Mouse (Mus musculus) cerebellum, adult 2 months (tissue): ENCODE results near the gene Agap1. TPM values are rescaled to one million over a fixed set of nuclear protein-coding genes. Genes with fewer than 3 reads are reported as not detected.

ENCODE experiments used
- DNase-seq, 2 experiments: peaks; one replicate each; pipeline ENCODE4 v3.0.0; 2021
- H3K27ac ChIP-seq: fragments of 200-500 bp; 2 replicates; pipeline ENCODE4 v1.5.1; 2012; ENCODE audit warnings: low read length, control low read depth, inconsistent platforms; ENCODE audit not compliant: insufficient read depth
- H3K27me3 ChIP-seq: fragments of 200-500 bp; 2 replicates; pipeline ENCODE4 v1.6.1; 2012; ENCODE audit warnings: inconsistent platforms, mild to moderate bottlenecking, low read length, moderate library complexity; ENCODE audit not compliant: control insufficient read depth, insufficient read depth
- H3K4me1 ChIP-seq: fragments of 200-500 bp; 2 replicates; pipeline ENCODE4 v1.6.1; 2011; ENCODE audit warnings: low read length; ENCODE audit not compliant: control insufficient read depth, insufficient read depth
- H3K4me3 ChIP-seq: fragments of 200-500 bp; replicated peaks from 2 replicates; pipeline ENCODE3; 2011; ENCODE audit warnings: mild to moderate bottlenecking, low read depth, low read length, control low read depth; ENCODE audit not compliant: insufficient read depth
- CTCF ChIP-seq: fragments of 200-500 bp; IDR thresholded peaks from 2 replicates; pipeline ENCODE4 v1.5.1; 2011; ENCODE audit warnings: low read depth, mild to moderate bottlenecking, control low read depth, low read length, moderate library complexity, borderline replicate concordance; ENCODE audit not compliant: insufficient read depth
- POLR2A ChIP-seq: fragments of 200-500 bp; IDR thresholded peaks from 2 replicates; pipeline ENCODE4 v1.6.1; 2011; ENCODE audit warnings: low read length, control low read depth, borderline replicate concordance; ENCODE audit not compliant: insufficient read depth
- WGBS: fragments of 180-500 bp; shearing (Covaris S2); methylation state at CpG from one replicate; pipeline ENCODE4 v1.1.7; 2018; 5-methylcytosine and 5-hydroxymethylcytosine counted together
- polyA plus RNA-seq: library from polyadenylated mRNA; depleted of rRNA; stranded (reverse); fragments of >200 nt; gene quantifications from 2 replicates; pipeline ENCODE4 v1.2.3, GENCODE M21; 2012

Gene Agap1
- polyA plus RNA-seq, 1 experiment: 82.9 TPM

GRCm38 (mm10) chr1:89846148-89846547 is 391.5 kb downstream of the Agap1 start:
- no peak for TF ChIP-seq CTCF
- no peak for TF ChIP-seq POLR2A
- Histone ChIP-seq H3K27me3 (no peaks in the 10 kb centered on the region), H3K4me3 (no peak overlapping the region), H3K27ac (no peak overlapping the region), H3K4me1 (0 out of 2 replicates have a peak, but pooled peaks cover 4% of the 10 kb centered on the region)
- no peak for DNase-seq
- WGBS: 75% methylated on average over 9 of the region's 9 CpGs

GRCm38 (mm10) chr1:89848356-89849039 is 393.9 kb downstream of the Agap1 start:
- H3K4me3 ChIP-seq: no peak overlapping the region
- H3K27ac ChIP-seq: no peak overlapping the region
- H3K27me3 ChIP-seq: no peaks in the 10 kb centered on the region
- no peak for DNase-seq
- H3K4me1 ChIP-seq: 0 out of 2 replicates have a peak, but pooled peaks cover 4% of the 10 kb centered on the region
- TF ChIP-seq CTCF (no peak), POLR2A (no peak)
- WGBS: 62% methylated on average over 17 of the region's 17 CpGs

DNA sequence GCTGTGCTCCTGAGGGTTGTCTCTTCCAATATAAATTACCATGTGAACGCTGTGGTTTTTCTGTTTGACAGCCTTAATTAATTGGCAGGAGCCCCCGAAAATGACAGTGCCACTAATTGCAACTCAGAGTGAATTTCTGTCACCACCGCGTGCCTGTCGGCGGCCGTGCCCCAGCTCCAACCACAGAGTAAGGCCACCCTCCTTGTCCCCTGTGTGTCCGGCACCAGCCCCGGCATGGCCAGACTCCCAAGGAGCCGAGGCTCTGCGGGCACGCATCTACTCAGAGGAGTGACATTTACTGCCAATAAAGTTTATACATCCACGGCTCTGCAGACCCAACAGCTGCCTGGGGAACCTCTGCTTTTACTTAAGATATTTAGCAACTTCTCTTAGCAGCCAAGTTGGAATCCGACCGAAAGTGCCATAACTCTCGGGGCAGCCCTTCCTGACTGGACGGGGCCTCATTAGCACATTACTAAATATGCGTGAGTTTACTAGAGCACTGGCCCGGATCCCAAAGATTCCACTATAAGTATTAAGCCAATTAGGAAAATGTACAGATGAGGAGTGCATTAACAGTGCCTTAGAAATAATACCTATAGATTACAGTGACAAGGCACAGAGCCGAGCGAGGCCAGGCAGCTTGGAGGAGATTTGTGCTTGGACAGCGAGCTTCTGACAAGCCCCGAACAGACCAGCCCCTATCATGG is 394.7 kb downstream of the Agap1 start:
- WGBS: 55% methylated on average over 23 of the region's 23 CpGs
- Histone ChIP-seq H3K4me1 (0 out of 2 replicates have a peak, but pooled peaks cover 4% of the 10 kb centered on the region), H3K27me3 (no peaks in the 10 kb centered on the region), H3K27ac (no peak overlapping the region), H3K4me3 (no peak overlapping the region)
- TF ChIP-seq CTCF: no peak
- TF ChIP-seq POLR2A: no peak
- no peak for DNase-seq

- no peak overlapping the region for H3K27ac ChIP-seq
- H3K27me3 ChIP-seq: no peaks in the 10 kb centered on the region
- 32% methylated on average over 7 of the region's 7 CpGs for WGBS
- no peak overlapping the region for H3K4me3 ChIP-seq
- peak; percentile 30 to 33 for DNase-seq
- H3K4me1 ChIP-seq: 0 out of 2 replicates have a peak, but pooled peaks cover 4% of the 10 kb centered on the region
- no peak for TF ChIP-seq POLR2A
- no peak for TF ChIP-seq CTCF
Observed at GRCm38 (mm10) chr1:89849861-89850230, 395.2 kb downstream of the Agap1 start.

GRCm38 (mm10) chr1:89850681-89851414 is 396.2 kb downstream of the Agap1 start:
- WGBS: 86% methylated on average over 11 of the region's 11 CpGs
- no peak for TF ChIP-seq POLR2A
- no peak for TF ChIP-seq CTCF
- no peak overlapping the region for H3K27ac ChIP-seq
- H3K4me1 ChIP-seq: 0 out of 2 replicates have a peak, but pooled peaks cover 4% of the 10 kb centered on the region
- no peak overlapping the region for H3K4me3 ChIP-seq
- H3K27me3 ChIP-seq: no peaks in the 10 kb centered on the region
- no peak for DNase-seq

- H3K4me3 ChIP-seq: no peak overlapping the region
- H3K27ac ChIP-seq: no peak overlapping the region
- H3K27me3 ChIP-seq: no peaks in the 10 kb centered on the region
- H3K4me1 ChIP-seq: peaks cover 8% of the 10 kb centered on the region
- DNase-seq: peak; percentile 48 to 59
- TF ChIP-seq POLR2A (no peak), CTCF (peak; percentile 51; the same call in 1 of the 2 replicates)
- 54% methylated on average over 3 of the region's 3 CpGs for WGBS
Observed at GRCm38 (mm10) chr1:89859182-89859581, 404.6 kb downstream of the Agap1 start.

DNA sequence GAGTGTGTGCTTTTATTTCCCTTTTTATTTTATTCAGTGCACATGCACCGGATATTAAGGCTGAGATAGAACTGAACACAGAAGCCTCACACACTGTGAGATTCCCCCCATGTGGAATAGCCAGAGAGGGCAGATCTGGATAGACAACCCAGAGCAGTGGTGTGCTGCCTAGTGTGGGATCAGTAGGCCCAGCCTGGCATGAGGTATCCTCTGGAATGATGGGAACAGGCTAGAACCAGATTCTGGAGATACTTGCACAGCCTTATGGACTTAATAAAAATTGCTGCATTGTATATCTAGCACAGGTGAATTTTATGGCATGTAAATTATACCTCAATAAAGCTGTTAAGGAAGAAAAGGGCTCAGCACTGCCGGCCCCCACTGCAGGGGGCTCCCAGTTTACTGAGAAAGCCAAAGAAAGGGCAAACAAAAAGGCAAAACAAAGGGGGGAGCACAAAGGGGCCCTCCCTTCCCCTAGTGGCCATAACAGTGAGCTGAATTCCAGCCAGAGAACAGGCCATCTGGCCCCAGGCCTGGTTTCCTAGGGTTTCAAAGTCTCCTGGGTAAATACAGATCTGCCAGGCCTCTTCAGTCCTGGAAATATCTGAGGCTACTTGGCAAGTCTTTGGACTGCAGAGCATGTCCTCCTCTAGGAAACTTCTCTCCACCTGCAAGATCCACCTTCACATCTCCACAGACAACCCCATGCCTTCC is 405.6 kb downstream of the Agap1 start:
- H3K4me1 ChIP-seq: peaks cover 8% of the 10 kb centered on the region
- WGBS: 47% methylated on average over 2 of the region's 2 CpGs
- no peak for TF ChIP-seq POLR2A
- peak; percentile 21; the same call in 1 of the 2 replicates for TF ChIP-seq CTCF
- H3K27me3 ChIP-seq: no peaks in the 10 kb centered on the region
- H3K27ac ChIP-seq: no peak overlapping the region; the same call in 1 of the 2 replicates
- DNase-seq: peak; percentile 64 to 75
- H3K4me3 ChIP-seq: no peak overlapping the region

DNA sequence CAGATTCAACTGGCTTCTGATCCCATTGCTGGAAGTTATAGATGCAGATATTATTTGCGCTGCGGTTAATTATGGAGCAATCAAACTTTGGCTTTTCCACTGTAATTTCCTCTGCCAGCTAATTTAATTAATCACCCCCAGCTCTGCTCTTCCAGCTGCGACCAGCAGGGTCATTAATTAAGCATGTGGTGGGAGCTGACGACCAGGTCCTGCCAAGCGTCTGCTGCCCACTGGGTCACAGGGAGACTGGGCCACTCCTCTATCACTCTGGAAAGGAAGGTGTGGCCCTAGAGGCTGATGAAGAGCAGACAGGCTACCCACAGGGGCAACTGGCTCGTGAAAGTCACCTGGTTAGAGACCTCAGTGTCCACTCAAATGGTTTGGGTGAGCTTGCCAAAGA is 411.2 kb downstream of the Agap1 start:
- peaks cover 2% of the 10 kb centered on the region for H3K4me1 ChIP-seq
- no peak overlapping the region for H3K27ac ChIP-seq
- TF ChIP-seq CTCF: no peak
- TF ChIP-seq POLR2A: no peak
- WGBS: 46% methylated on average over 6 of the region's 6 CpGs
- H3K27me3 ChIP-seq: no peaks in the 10 kb centered on the region
- DNase-seq: no peak
- no peak overlapping the region for H3K4me3 ChIP-seq
